Mouse (Mus musculus) liver, embryonic 18 days (tissue): Measurements from ENCODE around the gene Syp. TPM values are rescaled to one million over a fixed set of nuclear protein-coding genes. Genes with fewer than 3 reads are reported as not detected.

Source experiments
- polyA plus RNA-seq: library from polyadenylated mRNA; depleted of rRNA; stranded (reverse); fragments of >200 nt; gene quantifications from 2 replicates; pipeline ENCODE4 v1.2.3, GENCODE M21; 2012; rRNA removed

Gene Syp
- 0.23 and 0.28 TPM in 2 replicates for polyA plus RNA-seq

DNA sequence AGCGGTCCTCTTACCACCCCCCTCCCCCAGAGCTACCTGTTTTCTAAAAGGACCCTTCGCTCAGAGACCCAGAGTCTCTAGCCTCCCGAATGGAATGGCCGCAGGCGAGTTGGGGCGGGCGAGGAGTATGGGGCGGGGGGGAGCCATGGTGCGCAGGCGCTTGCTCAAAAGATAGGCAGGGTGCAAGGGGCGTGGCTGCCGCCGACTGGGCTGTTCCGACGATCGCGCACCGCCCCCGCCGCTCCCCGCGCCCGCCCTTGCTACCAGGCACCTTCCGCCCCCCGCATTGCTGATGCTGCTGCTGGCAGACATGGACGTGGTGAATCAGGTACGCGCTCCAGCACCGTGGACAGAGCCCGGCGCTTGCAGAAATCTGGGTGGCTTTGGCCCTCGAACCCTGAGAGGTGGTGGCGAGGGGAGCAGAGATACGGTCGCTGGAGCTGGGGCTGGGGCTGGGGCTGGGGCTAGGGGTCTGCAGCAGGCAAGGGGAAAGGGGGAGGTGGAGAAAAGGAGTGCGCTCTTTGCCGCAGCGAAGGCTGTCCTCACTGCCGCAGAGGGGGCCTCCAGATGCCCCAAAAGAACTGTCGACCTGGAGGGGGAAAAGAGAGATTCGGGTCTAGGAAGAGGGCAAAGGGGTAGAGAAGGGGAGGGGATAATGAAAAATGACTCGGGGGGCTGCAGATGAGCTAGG lies at the start of gene Syp:
Gene Syp, plus strand, starts transcription at position 71 of the 691 bp plus-strand sequence.

GRCm38 (mm10) chrX:7604879-7605574 lies 33.2 kb upstream of the Syp start, which contains the start of gene Ccdc22:
Gene Ccdc22 (minus strand): TSS chrX:7605517.

GRCm38 (mm10) chrX:7606783-7607182 lies 31.5 kb upstream of the Syp start, which contains the start of gene Cacna1f:
Gene Cacna1f (plus strand): TSS chrX:7607083.

GRCm38 (mm10) chrX:7657221-7657639 lies 19.0 kb downstream of the Syp start, which contains the start of gene Prickle3:
Gene Prickle3 (plus strand): TSS chrX:7657260.

GRCm38 (mm10) chrX:7670921-7671623 lies 32.8 kb downstream of the Syp start, which contains the start of gene Plp2:
Gene Plp2 (minus strand): TSS chrX:7671390.

DNA sequence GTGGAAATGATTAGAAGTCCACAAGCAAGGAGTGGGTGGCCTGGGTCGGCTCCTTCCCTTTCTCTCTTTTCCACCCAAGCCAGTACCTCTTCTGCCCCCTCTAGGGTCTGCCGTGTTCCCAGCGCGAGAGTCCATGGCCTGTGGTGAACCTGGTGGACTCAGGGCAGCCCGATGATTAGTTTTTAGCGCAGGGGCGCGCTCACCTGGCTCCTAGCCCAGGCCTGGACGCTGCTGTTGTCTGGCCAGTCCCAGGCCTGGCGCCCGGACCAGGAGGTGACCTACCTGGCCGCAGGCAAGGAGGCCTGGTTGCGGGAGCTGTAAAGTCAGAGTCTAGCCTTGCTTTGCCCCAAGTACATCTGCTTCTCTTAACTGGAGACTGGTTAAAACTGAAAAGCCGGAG lies 42.6 kb downstream of the Syp start, which contains the start of gene Magix:
Gene Magix, minus strand, starts transcription at position 388 of the 400 bp plus-strand sequence.

GRCm38 (mm10) chrX:7696954-7697381 lies 58.7 kb downstream of the Syp start, which contains the start of gene Gpkow:
Gene Gpkow (plus strand): TSS chrX:7697131.

Other genes starting within 250 kb of the Syp start
- gene Foxp3, start 64.8 kb upstream of the Syp start, polyA plus RNA-seq, result not detected in 2 replicates
- gene Ppp1r3f, start 64.2 kb upstream of the Syp start, polyA plus RNA-seq, result 0.46 and 0.56 TPM in 2 replicates
- 6.9 and 7.6 TPM in 2 replicates for gene Ccdc22, start 33.0 kb upstream of the Syp start, polyA plus RNA-seq
- 0.05 and 0.06 TPM in 2 replicates for gene Cacna1f, start 31.4 kb upstream of the Syp start, polyA plus RNA-seq
- gene Prickle3, start 18.8 kb downstream of the Syp start, polyA plus RNA-seq, result 2.9 and 3.9 TPM in 2 replicates
- gene Plp2, start 32.9 kb downstream of the Syp start, polyA plus RNA-seq, result 37.9 and 40.3 TPM in 2 replicates
- 0.44 and 0.87 TPM in 2 replicates for gene Magix, start 42.8 kb downstream of the Syp start, polyA plus RNA-seq
- 6.4 and 6.9 TPM in 2 replicates for gene Gpkow, start 58.7 kb downstream of the Syp start, polyA plus RNA-seq
- gene Wdr45, start 75.9 kb downstream of the Syp start, polyA plus RNA-seq, result 19.9 and 21.9 TPM in 2 replicates
- gene Gm45208, start 83.8 kb downstream of the Syp start, polyA plus RNA-seq, result 0.05 TPM in 1 of 2 replicates, not detected in the other
- gene Praf2, start 90.0 kb downstream of the Syp start, polyA plus RNA-seq, result 3.3 and 4.0 TPM in 2 replicates
- gene Ccdc120, start 112.4 kb downstream of the Syp start, polyA plus RNA-seq, result 2.8 and 3.8 TPM in 2 replicates
- gene Tfe3, start 124.1 kb downstream of the Syp start, polyA plus RNA-seq, result 5.0 and 5.3 TPM in 2 replicates
- gene Gripap1, start 151.3 kb downstream of the Syp start, polyA plus RNA-seq, result 24.9 and 29.9 TPM in 2 replicates
- 0.28 and 0.29 TPM in 2 replicates for gene Kcnd1, start 183.8 kb downstream of the Syp start, polyA plus RNA-seq
- gene Otud5, start 202.9 kb downstream of the Syp start, polyA plus RNA-seq, result 24.6 and 26.4 TPM in 2 replicates
- gene Pim2, start 239.8 kb downstream of the Syp start, polyA plus RNA-seq, result 2.5 and 2.7 TPM in 2 replicates
- 14.2 and 16.2 TPM in 2 replicates for gene Slc35a2, start 245.6 kb downstream of the Syp start, polyA plus RNA-seq